Mouse (Mus musculus) cerebellum, adult 11 months (tissue): ENCODE measurements at regions not wholly inside any gene's neighbourhood (a gene's known extent, or its start where the extent isn't known, plus 50 kb on each side); places are given as distances from the start of the nearest gene placed in this dataset.

Source experiments
- DNase-seq: peaks from one replicate; pipeline ENCODE4 v3.0.0; 2022

DNA sequence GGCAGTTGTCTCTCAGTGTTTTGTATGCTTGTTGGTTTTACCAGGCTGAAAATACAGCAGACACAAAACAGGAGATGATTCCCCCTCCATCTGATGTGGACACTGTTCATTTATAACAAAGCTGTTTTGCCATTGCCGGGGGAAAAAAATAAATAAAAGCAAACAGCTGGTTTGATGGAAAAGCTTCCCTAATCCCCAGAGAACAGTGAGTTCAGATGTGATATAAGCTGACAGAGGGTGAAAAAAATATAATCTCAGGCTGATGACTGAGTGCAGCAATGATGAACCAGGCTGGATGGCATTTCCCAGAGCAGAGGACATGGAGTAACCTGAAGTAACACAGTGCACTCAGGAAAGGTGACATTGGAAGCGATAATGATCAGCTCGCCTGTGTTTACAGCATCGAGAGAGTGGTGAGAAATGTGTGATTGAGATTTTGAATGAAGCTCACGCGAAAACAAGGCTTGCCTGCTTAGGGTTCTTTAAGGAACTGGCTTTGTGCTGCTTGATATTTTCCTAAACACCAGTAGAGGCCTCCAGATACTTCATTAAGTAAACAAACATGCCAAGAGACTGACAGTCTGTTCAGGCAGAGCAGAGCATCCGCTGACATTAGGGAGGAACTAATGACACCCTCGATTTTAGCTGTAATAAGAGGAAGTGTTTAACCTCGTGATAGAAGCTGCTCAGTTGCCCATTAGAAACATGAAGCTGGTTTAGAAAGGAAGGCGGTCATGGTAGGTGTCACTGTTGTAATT lies 221.9 kb upstream of the Mmadhc start:
- DNase-seq, result no peak

- no peak for DNase-seq
Observed at GRCm38 (mm10) chr2:50513276-50513675, 216.7 kb upstream of the Mmadhc start.

GRCm38 (mm10) chr2:50498713-50499112 lies 202.1 kb upstream of the Mmadhc start:
- DNase-seq, result no peak

DNA sequence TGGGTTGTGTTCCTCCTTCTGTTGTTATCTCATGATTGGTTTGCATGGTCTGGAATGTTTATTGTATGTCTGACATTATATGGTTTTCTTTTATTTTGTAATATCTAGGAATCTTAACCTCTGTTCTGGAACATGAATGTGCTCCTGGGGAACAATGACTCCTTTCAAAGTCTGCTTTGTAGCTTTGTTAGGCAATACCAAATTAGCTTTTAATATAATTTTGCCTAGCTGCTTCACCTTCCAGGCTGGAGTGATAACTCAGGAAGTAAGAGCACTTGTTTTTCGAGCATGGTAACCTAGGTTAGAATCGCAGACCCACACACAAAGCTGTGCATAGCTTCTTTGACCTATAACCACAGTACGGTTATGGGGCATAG lies 199.4 kb upstream of the Mmadhc start:
- DNase-seq, result no peak

DNA sequence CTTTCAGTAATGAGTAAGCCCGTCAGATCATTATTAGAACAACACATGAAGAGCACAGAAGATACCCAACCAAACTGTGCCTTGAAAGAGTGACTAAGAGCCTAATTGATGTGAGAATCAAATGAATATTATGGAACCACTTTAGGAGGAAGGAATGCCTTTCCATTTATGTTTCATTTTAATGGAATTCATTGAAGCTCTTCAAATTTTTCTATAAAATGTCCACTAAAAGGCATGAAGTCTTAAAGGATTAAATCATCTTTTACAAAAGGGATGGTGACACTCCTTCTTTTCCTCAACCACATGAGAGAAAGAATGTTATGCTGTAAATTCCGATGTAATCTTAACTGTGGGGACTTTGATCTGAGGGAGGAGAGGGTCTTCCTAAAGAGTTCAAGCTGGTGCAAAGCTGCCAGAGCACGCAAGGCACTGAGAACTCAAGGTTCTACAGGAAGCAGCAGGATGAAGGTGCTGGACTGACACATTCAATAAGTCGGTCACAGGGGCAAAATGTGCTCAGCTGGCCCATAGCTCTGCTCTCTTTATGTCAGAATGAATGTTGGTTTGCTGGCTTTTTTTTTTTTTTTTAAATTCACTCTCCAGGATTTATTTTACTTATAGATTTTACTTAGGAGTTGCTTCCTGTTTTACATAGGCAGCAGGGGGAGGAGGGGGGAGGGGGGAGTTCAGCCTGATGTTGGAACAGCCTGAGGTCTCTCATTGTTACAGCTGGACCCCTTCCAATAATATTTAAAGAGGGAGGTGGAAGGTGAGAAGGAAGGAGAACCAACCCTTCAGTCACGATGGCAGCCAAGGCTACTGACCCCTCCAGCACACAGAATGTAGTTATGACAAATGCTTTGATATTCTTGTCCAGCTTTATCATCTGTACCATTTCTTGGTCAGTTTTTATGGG lies 198.8 kb upstream of the Mmadhc start:
- no peak for DNase-seq

DNA sequence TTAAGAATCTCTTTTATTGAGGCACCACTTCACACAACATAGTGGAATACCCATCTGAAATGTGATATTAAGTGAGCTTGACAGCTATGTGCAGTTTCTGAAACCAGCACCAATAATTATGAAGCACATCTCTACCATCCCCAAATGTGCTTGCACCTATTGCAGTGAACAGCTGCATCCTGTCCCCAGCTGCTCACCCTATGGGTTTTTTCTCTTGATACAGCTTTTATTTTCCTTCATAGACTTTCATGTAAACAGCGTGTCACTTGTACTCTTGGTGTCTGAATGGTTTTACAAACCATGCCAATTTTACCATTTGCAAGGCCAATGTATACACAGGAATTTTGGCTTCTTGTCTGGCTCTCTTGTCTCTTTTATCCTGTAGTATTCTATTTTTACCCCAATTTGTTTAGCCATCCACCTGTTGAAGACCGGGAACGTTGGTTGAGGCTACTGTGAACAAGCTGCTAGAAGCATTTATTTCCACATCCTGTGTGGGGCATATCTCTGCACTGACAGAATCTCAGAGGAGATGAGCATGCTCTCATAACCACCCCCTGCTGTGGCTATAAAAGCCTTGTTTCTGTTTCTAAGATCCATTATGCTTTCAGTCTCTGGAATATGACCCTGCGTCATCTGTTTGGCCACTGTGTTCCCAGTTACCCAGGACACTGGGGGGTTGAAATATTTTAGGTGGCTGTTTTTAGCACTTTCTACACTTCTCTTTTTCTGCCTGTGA lies 197.2 kb upstream of the Mmadhc start:
- DNase-seq, result no peak

GRCm38 (mm10) chr2:50463799-50464198 lies 167.2 kb upstream of the Mmadhc start:
- DNase-seq, result no peak

DNA sequence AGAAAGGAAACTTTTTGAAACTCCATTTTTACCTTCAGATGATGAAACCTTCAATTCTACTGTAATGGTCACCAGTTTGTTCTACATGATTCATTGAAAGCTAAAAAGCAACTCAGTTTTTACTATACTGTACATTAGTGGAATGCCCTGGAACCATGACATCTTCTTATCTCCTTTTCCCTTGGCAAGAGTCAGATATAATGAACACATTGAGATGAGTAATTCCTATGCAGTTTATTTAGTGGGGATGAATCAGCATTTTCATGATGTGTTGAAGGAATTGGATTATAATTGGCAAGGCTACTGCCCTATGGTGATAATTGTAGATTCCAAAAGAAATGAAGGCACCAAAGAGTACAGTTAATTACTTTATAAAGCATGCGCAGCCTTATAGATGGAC lies 165.8 kb upstream of the Mmadhc start:
- DNase-seq, result no peak

DNA sequence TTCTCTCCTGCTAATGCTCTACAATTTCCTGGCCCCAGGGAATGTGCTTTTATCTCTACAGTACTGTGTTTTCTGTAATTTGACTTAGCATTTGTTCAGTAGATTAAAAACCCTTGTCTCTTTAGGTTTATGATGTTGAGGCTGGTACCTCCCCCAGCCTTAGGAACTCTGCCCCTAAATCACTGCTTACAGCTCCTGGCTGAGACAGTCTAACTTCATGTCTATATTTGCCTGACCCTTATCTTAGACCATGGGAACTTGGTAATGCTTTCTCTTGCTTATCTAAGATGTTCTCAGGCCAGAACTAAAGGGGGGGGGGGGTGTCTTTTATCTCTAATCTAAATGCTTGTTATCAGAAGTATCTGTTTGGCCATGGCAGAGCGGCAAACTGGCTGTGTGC lies 160.1 kb upstream of the Mmadhc start:
- no peak for DNase-seq

DNA sequence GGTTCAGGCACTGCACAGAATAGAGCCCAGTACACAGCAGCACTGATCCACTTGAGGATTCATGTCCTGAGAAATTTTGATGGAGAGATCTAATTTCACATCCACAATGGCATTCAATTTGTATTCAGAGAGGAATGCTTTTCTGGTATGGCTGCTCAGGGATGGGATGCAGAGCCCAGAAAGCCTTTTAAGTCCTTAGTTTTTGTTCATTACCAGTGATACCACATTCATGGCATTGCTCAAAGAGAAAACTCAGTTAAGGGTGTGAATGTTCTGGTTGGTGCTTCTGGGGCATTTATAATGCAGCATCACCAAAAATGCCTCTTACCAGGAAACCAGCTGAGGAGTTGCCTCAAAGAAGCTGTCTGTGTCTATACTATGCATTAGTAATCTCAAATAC lies 151.5 kb upstream of the Mmadhc start:
- no peak for DNase-seq

DNA sequence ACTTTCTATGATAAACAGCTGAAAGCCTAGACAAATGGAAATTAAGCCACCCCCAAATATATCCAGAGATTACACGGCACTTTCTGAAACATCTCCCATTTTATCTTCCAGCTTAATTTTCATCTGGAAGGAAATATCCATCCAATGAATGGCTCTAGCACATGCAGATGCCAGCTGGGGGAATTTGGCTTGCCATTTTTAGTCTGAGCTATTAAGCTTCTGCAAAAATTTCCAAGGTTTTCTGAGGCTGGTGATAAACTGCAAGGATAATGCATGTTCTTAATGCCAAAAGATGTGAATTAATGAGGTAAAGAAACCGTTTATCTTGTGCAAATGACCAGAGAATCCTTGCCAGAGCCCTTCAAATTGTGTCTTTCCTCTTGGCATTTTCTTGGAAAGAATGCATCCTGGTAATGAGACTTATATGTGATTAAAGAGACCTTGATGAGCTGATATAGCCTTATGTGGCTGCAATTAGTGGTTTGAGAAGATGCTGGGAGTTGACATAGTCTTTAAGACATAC lies 149.4 kb upstream of the Mmadhc start:
- DNase-seq, result no peak

DNA sequence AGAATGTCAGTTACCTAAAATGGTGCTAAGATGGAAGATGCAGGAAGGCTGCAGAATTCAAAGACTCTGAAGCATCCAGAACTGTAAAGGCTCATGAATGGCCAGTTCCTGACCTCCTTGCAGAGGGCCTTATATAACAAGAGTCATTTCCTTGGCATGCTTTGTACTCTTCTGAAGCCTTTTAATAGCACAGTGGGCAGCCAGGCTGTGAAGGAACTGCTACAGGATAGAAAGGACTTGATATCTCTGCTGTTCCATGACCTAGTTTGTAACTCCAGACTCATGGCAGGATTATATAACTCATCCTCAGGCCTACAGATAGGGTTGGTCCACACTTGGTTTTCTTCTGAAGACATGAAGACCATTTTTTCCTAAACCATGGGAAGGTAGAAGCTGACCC lies 143.7 kb upstream of the Mmadhc start:
- DNase-seq, result no peak

DNA sequence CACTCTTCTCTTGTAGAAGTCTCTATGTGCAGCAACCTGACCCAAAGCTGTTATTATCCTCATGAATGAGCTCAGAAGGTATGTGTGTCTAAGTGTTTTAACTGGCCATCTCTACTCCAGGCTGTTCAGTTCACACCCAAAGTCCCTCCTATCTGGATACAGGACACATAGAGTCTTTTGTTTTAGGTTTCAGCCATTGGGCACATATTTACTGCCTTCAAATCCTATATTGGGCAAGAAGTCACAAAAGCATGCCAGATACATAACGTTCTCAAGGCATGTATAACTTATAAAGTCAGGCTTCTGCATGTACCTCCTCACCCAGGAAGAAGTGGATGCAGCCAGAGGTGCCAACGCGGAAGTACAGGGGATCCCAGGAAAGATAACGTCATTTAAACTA lies 136.6 kb upstream of the Mmadhc start:
- no peak for DNase-seq

GRCm38 (mm10) chr2:50425151-50425550 lies 128.6 kb upstream of the Mmadhc start:
- DNase-seq, result no peak

DNA sequence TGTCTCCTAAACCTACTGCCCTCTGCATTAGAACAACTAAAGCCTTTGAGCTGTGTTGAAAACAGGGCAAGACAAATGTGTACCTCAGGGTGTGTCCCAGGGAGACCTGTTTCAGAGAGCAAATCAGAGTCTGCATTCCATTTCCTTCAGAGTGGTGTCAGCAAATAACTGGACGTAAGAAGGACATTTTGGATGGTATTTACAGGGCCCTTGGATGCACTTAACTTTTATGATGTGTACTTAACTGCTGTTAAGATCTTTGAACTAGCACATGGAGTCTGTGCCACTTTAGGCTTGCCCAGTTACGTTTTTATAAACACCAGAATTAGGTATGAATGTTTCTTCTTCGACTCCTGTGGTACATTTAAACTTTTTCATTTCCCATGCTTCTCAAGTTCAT lies 123.0 kb upstream of the Mmadhc start:
- DNase-seq, result no peak

DNA sequence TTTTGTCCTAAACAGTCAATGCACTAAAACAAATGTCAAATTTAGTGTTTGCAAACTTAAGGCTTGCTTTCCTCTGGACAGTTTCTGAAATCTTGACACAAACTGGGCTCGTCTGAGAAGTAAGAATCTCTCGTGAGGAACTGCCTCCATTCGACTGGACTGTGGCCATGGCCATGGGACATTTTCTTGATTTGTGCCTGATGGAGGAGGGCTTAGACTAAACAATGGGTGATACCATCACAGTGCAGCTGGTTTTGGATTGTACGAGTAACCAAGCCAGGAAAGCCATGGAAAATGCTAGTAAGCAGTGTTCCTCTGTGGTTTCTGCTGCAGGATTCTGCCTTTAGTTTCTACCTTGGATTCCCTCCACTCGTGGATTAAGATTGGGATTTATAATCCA lies 121.0 kb upstream of the Mmadhc start:
- DNase-seq, result no peak

DNA sequence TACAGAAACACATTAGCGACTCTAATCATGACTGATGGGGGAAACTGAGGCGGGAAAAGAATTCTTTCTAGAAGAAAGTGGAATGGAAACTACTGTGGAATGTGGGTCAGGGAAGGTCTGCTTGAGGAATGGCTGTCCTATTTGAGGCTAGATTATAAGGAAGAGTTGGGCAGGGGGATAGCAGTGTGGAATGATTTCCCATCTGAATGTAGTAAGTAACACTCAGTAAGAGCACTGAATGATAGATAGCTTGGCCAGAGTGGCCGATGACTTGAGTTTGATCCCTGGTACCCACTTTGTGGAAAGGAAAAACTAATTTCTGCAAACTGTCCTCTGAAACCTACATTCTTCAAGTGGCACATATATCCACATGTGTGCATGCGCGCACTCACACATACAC lies 120.5 kb upstream of the Mmadhc start:
- DNase-seq, result no peak

GRCm38 (mm10) chr2:50416056-50416455 lies 119.5 kb upstream of the Mmadhc start:
- DNase-seq, result no peak

DNA sequence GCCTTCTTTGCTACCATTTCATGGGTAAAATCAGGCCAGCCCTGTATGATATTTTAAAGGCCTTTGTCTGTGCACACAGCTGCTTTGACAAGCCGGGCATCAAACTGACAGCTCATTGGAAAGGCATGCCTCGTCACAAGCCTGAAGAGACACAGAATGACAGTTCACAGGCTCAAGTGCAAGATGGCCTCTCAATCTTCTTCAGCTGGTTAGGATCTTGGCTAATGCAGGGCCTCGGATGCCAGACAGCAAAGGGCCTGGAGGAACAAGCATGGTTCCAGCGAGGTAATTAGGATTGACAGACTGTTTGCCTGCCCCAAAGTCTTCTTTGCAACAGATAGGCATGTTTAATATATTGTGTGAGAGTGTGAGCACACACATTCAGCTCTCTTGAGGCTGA lies 109.3 kb upstream of the Mmadhc start:
- DNase-seq, result no peak

- DNase-seq, result no peak
Observed at GRCm38 (mm10) chr2:50403106-50403505, 106.5 kb upstream of the Mmadhc start.

GRCm38 (mm10) chr2:50398576-50398975 lies 102.0 kb upstream of the Mmadhc start:
- DNase-seq, result no peak

DNA sequence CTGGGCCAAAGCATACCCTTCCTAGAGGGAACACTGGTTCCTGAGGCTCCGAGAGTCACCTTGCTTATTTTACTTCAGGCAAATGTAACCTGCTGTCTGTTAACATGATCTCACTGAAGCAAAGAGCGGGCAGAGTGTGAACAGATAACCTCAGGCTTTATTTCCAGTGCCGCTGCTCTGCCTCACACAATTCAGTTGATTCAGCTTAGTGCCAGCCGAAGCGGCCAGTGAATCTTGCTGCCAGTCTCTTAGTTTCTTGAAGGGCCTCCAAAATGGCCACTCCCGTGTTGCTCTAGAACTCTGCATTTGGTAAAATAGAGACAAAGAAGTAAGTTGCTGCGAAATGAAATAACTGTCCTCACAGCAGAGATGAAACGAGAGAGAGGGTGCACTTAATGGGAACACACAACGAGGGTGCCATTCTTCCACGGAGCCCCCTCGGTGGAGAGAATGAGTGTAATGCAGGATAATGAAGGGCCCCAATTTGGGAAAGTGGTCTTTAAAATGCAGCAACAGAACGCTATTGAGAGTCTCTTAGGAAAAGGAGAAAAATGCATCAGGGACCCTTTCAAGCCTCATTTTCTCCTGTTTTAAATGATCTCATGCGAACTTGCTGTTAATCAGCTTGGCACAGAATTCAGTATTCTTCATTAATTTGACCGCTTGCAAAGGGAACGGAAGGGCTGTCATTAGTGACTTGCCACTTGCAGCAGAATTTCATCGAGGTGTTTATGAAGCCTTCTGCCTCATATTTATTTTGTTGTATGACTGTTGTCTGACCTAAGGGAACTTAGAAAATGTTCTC lies 81.2 kb upstream of the Mmadhc start:
- no peak for DNase-seq

- DNase-seq, result no peak
Observed at GRCm38 (mm10) chr2:50373626-50374025, 77.0 kb upstream of the Mmadhc start.
